Mouse (Mus musculus): Measurements from ENCODE around the gene 2010300C02Rik. TPM values are rescaled to one million over a fixed set of nuclear protein-coding genes. Genes with fewer than 3 reads are reported as not detected.
"Not testable (repeated sequence)": the region's sequence is repeated elsewhere in the genome, so short reads cannot be mapped to it uniquely, and the experiment has no call there.

The 2010300C02Rik gene
- polyA plus RNA-seq, 1 experiment, result 16.9 TPM

DNA sequence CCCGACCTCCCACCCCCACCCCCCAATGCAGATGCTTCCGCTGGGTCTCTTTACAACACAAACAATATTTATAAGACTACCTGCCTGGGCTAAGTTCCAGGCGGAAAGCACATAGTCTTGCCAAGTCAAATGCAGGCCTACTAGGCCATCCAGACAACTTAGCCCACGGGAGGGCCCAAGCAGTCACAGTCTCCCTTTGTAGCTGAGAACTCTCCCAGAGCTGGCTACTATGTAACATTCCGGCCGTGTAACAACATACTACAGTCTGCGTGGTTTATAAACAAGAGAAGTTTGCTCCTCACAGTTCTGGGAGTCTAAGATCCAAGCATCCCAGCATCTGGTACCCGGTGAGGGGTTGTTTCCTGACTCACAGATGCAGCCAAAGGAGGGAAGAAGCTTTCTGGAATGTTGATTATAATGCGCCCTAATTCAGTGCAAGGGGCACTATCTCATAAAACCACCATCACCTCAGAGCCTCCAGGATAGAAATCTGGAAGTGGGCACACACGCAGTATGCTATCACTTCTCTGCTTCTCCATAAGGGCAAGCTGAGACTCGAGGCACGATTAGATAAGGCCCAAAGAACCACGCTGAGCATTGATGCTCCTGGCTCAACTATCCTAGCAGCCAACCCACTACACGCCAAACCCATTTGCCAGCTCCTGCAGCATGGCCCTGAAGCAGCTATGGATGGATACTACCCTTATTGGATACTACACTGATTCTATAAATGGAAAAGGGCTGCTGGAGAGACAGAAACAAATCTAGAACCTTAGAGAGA lies 2.3 kb downstream of the 2010300C02Rik start:
- no peak for DNase-seq (ENCODE audit: low read depth, low spot score)
- 59% methylated on average over 14 of the region's 14 CpGs for WGBS

DNA sequence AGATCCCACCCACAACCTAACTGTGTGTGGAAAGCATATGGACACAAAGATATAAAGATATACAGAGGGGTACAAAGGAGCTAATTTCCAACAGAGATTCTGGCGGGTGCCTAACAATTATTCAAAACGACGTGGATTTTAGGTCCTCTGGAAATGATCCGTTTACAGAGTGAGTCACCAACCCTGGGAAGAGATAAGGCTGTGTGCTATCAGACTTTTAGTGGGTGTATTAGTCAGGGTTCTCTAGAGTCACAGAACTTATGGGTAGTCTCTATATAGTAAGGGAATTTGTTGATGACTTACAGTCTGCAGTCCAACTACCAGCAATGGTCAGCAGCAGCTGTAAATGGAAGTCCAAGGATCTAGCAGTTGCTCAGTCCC lies 7.5 kb downstream of the 2010300C02Rik start:
- 19% methylated on average over 4 of the region's 4 CpGs for WGBS
- DNase-seq (ENCODE audit: low read depth, low spot score), result not testable (repeated sequence)

DNA sequence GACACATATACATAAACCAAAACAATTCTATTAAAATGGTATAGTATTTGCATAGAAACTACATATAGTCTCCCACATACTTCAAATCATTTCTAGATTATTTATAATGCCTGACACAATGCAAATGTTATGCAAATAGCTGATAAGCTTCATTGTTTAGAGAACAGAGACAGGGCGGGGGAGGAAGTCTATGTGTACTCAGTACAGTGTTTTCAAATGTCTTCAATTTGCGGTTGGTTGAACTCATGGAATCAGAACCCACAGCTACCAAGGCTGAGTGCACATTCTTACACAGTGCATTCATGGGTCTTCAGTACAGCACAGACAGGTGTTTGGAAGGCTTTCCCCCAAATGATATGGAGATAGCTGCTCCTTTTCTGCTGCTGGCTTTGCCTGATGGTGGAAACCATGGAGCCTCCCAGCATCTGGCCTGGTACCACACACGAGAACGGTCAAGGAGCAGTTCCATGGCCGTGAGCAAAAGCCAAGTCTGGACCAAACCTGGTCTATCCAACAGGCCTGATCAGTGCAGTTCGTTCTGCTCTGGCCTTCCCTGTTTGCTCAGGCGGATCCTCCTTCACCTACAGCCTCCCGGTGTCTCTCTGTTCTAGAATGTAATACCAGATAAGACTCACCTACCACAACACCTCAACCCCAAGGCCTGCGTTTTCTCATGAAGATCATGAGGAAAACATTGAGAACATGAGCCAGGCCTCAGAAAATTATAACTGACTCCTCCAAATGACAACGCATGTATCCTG lies 8.1 kb downstream of the 2010300C02Rik start:
- WGBS, result 58% methylated on average over 10 of the region's 10 CpGs

GRCm38 (mm10) chr1:37711082-37711481 lies 8.8 kb downstream of the 2010300C02Rik start:
- DNase-seq (ENCODE audit: low read depth, low spot score), result no peak
- WGBS, result 93% methylated on average over 5 of the region's 5 CpGs

More for the DNA sequence above, 8.1 kb downstream of the 2010300C02Rik start:
- no peak for DNase-seq (ENCODE audit: low read depth, low spot score)

DNA sequence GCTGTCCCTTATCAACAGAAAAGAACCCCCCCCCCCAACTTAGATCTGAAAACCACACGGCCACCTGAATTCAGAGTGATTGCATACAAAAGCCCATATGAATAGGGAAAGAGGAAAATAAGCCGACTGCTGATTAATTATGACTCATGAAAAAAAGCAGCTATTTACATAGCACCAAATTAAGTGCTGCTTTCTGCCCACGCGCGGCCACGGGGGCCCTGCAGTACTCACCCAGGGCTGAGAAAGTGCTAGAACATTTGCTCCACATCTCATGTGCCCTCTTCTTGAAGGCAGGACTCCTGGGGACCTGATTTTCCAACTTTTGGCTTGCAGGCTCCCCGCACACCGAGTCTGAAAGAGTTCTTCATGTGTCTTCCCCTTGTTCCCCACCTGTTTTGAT lies 10.1 kb downstream of the 2010300C02Rik start:
- 79% methylated on average over 8 of the region's 8 CpGs for WGBS

GRCm38 (mm10) chr1:37708270-37708955 lies 11.5 kb downstream of the 2010300C02Rik start:
- DNase-seq (ENCODE audit: low read depth, low spot score), result no peak
- 93% methylated on average over 6 of the region's 6 CpGs for WGBS

More for the DNA sequence above, 10.1 kb downstream of the 2010300C02Rik start:
- DNase-seq (ENCODE audit: low read depth, low spot score), result no peak

DNA sequence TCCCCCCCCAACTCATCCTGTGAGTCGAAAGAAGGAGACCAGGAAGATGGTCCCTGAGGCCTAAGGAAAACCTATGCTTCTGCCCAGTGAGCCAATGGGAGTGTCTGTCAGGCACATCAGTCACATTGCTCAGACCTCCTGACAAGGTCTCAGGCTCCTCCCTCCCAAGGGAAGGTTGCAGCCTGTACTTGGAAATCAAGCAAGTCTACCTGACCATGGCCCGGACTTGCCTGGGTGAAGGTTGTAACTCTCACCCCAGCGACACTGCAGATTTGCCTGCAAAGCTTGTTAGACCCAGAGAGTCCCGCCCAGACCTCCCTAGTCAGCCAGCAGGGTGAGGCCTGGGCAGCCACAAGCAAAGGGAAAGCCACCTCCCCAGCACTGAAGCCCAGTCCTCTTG lies 17.6 kb downstream of the 2010300C02Rik start:
- no peak for DNase-seq (ENCODE audit: low read depth, low spot score)
- WGBS, result 50% methylated on average over 4 of the region's 4 CpGs

DNA sequence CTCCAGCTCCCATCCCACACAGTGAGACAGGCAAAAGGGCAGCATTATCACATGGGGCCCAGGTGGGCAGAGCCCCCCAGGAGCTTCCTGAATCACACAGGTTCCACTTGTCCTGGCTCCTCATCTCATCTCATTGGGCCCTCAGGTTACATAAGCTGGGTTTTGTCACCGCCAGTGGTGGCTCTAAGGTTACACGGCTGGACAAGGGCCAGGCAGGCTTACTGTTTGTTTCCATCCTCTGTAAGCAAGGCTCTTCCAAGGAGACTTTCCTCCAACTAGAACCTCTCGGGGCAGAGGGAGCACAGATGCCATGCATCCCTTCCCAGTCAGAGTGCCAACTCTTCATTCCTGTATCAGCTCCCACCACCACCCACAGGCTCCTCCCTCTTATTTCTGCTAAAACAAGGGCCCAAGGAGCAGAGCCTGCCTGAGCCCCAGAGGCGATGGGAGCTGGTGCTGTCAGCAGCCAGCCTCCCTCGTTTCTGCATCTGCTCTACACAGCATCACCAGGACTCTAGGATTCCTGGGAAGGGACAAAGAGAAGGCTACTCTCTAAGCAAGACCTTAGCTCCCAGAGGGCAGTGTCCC lies 20.9 kb downstream of the 2010300C02Rik start:
- WGBS, result 70% methylated on average over 5 of the region's 5 CpGs
- no peak for DNase-seq (ENCODE audit: low read depth, low spot score)

- 63% methylated on average over 8 of the region's 8 CpGs for WGBS
- DNase-seq (ENCODE audit: low read depth, low spot score), result no peak
Observed at GRCm38 (mm10) chr1:37698186-37698839, 21.6 kb downstream of the 2010300C02Rik start.

DNA sequence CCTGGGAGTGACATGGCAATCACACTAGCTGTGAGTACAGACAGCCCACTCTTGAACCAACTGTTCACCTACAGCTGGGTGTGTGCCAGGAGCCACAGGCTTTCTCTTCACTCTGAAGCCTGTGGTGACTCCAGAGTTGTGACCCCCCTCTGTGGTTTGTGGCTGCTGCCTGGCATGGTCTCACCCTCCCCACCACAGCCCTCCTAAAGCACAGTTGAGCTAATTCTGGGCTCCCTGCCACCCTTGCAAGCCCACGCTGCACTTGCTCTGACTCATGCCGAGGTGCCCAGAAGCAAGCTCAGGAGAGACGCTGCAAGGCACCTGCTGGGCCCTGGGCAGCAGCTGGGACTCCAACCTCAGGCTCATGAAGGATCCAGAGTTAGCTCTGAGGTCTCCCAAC lies 23.0 kb downstream of the 2010300C02Rik start:
- 29% methylated on average over 3 of the region's 3 CpGs for WGBS
- no peak for DNase-seq (ENCODE audit: low read depth, low spot score)

GRCm38 (mm10) chr1:37695732-37696131 lies 24.2 kb downstream of the 2010300C02Rik start:
- no peak for DNase-seq (ENCODE audit: low read depth, low spot score)
- WGBS, result 89% methylated on average over 9 of the region's 9 CpGs

GRCm38 (mm10) chr1:37694417-37694816 lies 25.5 kb downstream of the 2010300C02Rik start:
- peak; percentile 73 for DNase-seq (ENCODE audit: low read depth, low spot score)
- 9% methylated on average over 8 of the region's 8 CpGs for WGBS

- DNase-seq (ENCODE audit: low read depth, low spot score), result no peak
- 53% methylated on average over 8 of the region's 8 CpGs for WGBS
Observed at GRCm38 (mm10) chr1:37691179-37691578, 28.7 kb downstream of the 2010300C02Rik start.

- WGBS, result 74% methylated on average over 5 of the region's 5 CpGs
- no peak for DNase-seq (ENCODE audit: low read depth, low spot score)
Observed at GRCm38 (mm10) chr1:37690665-37691064, 29.2 kb downstream of the 2010300C02Rik start.

- 58% methylated on average over 6 of the region's 6 CpGs for WGBS
- no peak for DNase-seq (ENCODE audit: low read depth, low spot score)
Observed at GRCm38 (mm10) chr1:37689730-37690129, 30.2 kb downstream of the 2010300C02Rik start.

- DNase-seq (ENCODE audit: low read depth, low spot score), result no peak
- WGBS, result 68% methylated on average over 8 of the region's 8 CpGs
Observed at GRCm38 (mm10) chr1:37688351-37688750, 31.5 kb downstream of the 2010300C02Rik start.

GRCm38 (mm10) chr1:37687515-37687914 lies 32.4 kb downstream of the 2010300C02Rik start:
- DNase-seq (ENCODE audit: low read depth, low spot score), result no peak
- WGBS, result 44% methylated on average over 5 of the region's 5 CpGs

DNA sequence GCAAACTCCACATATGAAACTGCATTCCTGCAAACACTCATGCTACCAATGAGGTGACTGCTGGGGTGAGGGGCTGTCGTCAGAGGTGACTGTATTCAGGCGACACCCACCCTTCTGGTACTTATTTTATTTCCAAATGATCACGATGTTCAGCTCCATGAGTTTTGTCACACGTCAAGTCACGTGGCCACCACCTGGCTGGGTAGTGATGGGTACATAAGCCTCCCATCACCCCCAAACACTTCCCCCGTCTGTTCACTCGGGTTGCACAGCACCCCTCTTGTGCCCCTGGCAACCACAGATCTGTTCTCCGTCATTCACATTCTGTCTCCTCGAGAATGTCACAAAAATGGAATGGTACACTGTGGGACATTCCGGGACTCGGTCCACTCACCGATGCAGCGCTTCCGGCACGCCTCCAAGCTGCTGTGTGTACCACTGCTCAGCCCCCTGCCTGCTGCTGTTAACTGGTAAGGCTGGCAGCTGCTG lies 32.9 kb downstream of the 2010300C02Rik start:
- WGBS, result 84% methylated on average over 15 of the region's 15 CpGs
- no peak for DNase-seq (ENCODE audit: low read depth, low spot score)

Data from large intestine, adult 2 months (tissue).